Mouse (Mus musculus) embryonic fibroblast, embryonic 13.5 days (primary cell): Measurements from ENCODE around the gene Hoxa5. TPM values are rescaled to one million over a fixed set of nuclear protein-coding genes. Genes with fewer than 3 reads are reported as not detected.

Experiments used
- H3K27ac ChIP-seq: 2 replicates; pipeline ENCODE4 v1.5.1; 2012; ENCODE audit warnings: low read length, control low read depth, inconsistent platforms; ENCODE audit not compliant: insufficient read depth
- H3K4me1 ChIP-seq: 2 replicates; pipeline ENCODE4 v1.6.1; 2011; ENCODE audit warnings: low read length; ENCODE audit not compliant: control insufficient read depth, insufficient read depth
- H3K4me3 ChIP-seq: 2 replicates; pipeline ENCODE4 v1.5.1; 2011; ENCODE audit warnings: mild to moderate bottlenecking, control low read depth, low read length; ENCODE audit not compliant: insufficient read depth
- CTCF ChIP-seq: IDR thresholded peaks from 2 replicates; pipeline ENCODE4 v1.5.1; 2011; ENCODE audit warnings: mild to moderate bottlenecking, control low read depth, low read length, moderate library complexity, borderline replicate concordance; ENCODE audit not compliant: insufficient read depth
- POLR2A ChIP-seq: IDR thresholded peaks from 2 replicates; pipeline ENCODE4 v1.6.1; 2011; ENCODE audit warnings: low read depth, mild to moderate bottlenecking, control low read depth, low read length, moderate library complexity
- polyA plus RNA-seq: library from polyadenylated mRNA; stranded (reverse); fragments of >200 nt; gene quantifications from 2 replicates; pipeline ENCODE4 v1.2.4, GENCODE M21; 2011; ENCODE audit warnings: low read depth; ENCODE audit not compliant: missing spikeins, insufficient read length

Hoxa5 gene
- polyA plus RNA-seq, 1 experiment, result 11.9 TPM

DNA sequence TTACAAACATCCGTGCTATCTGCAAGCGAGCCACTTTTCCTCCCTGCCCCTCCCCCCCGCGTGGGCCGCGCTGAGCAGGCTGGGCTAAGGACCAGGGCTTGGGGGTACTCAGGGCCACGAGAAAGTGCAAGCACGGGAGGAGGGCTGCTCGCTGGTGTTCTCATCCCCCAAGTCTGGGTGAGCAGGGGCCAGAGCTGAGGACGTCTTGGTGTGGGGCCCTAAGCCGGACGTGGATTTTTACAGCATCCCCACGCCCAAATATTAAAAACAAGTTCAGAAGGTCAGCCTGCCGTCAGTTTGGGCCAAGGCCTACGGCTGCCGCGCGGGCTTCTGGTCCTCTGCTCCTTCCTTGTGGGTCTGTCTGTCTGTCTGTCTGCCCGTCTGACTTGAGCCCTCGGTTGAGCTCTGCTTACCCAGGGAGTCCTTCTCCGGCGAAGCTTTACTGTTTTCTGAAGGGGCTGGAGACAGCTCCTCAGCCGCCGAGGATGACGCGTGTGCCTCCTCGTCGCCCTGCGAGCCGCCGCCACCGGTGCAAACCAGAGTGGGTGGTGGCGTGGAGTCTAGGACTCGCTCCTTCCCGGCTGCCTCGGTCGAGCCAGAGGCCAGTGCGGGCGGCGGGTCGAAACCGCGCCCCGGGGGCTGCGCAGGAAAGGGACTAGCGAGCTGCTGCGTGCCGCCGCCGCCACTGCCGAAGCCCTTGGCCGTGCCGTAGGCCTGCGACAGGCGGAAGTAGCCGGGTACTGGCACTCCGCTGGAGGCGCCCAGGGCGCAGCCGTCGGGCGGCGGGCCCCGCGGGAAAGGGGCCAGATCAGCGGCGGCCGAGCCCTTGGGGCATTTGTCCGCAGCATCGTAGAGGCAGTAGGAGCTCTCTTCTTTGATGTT is 29.4 kb upstream of the Hoxa5 start:
- H3K27ac ChIP-seq, result peak overlapping the region; percentile 38

DNA sequence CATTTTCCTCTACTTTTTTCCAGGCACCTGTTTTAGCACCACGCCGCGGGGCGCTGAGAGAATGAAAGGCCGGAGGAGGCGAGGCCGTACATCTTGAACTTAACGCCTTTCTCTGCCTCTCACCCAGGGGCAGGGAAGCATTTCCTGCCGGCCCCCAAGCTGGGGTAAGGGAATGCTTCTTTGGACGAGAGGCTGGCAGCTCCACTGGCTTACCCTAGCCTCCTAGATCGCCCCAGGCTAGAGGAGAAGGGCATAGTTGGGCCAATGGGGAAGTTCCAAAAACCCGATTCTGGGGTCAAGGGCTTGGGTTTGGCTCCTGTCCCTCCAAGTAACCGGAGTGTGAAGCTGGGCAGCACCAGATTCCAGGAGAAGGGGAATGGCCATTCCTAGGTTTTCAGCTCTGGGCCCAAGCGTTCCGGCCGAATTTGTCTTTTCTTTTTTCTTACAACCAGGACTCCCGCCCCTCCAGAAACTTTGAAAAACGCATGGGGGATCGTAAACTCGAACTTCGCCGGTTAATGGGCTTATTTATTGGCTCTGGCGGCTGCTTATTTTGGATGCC is 28.7 kb upstream of the Hoxa5 start:
- peak overlapping the region; percentile 52 for H3K4me3 ChIP-seq
- no peak for TF ChIP-seq POLR2A
- TF ChIP-seq CTCF, result no peak
- peak overlapping the region; percentile 38 for H3K27ac ChIP-seq
- no peaks in the 10 kb centered on the region for H3K4me1 ChIP-seq

More for the DNA sequence above, 29.4 kb upstream of the Hoxa5 start:
- Histone ChIP-seq H3K4me3 (peak overlapping the region; percentile 52), H3K4me1 (no peaks in the 10 kb centered on the region)
- TF ChIP-seq POLR2A (0 out of 2 replicates have a peak, but pooled peaks have one; percentile 11), CTCF (no peak)

DNA sequence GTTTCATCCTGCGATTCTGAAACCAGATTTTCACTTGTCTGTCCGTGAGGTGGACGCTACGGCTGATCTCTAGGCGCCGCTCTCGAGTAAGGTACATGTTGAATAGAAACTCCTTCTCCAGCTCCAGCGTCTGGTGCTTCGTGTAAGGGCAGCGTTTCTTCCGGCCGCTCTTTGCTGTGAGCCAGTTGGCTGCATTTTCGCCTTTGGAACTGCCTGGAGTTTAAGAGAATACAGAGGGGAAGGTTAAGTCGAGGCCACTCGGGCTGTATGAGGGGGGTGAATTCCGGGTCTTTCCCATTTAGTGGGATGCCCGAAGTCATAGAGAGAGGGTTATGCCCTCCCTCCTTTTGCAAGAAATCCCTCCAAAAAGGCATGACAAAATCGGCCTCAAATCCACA is 28.2 kb upstream of the Hoxa5 start:
- TF ChIP-seq CTCF (no peak), POLR2A (no peak)
- Histone ChIP-seq H3K27ac (peak overlapping the region; percentile 38), H3K4me3 (peak overlapping the region; percentile 52), H3K4me1 (no peaks in the 10 kb centered on the region)

GRCm38 (mm10) chr6:52231885-52232567 is 27.6 kb upstream of the Hoxa5 start:
- TF ChIP-seq CTCF (no peak), POLR2A (no peak)
- H3K4me3 ChIP-seq, result peak overlapping the region; percentile 52

GRCm38 (mm10) chr6:52230516-52231165 is 26.3 kb upstream of the Hoxa5 start, which contains the start of gene Hoxa9:
TSS of gene Hoxa9 (minus strand) at chr6:52231089.
- TF ChIP-seq POLR2A (no peak), CTCF (no peak)
- Histone ChIP-seq H3K4me1 (no peaks in the 10 kb centered on the region), H3K27ac (peak within 1 kb of the TSS; percentile 55), H3K4me3 (peak within 1 kb of the TSS; percentile 52)

More at GRCm38 (mm10) chr6:52231885-52232567, 27.6 kb upstream of the Hoxa5 start:
- Histone ChIP-seq H3K27ac (peak overlapping the region; percentile 38; the same call in 1 of the 2 replicates), H3K4me1 (no peaks in the 10 kb centered on the region)

GRCm38 (mm10) chr6:52229558-52230416 is 25.4 kb upstream of the Hoxa5 start:
- TF ChIP-seq POLR2A, result no peak
- no peak for TF ChIP-seq CTCF
- H3K4me3 ChIP-seq, result peak overlapping the region; percentile 42
- H3K27ac ChIP-seq, result peak overlapping the region; percentile 30; the same call in 1 of the 2 replicates
- no peaks in the 10 kb centered on the region for H3K4me1 ChIP-seq

- peak overlapping the region; percentile 30 for H3K27ac ChIP-seq
- H3K4me3 ChIP-seq, result peak overlapping the region; percentile 42
- TF ChIP-seq POLR2A, result no peak
- TF ChIP-seq CTCF, result no peak
Observed at GRCm38 (mm10) chr6:52228475-52229465, 24.4 kb upstream of the Hoxa5 start.

More at GRCm38 (mm10) chr6:52228475-52229465, 24.4 kb upstream of the Hoxa5 start:
- H3K4me1 ChIP-seq, result no peaks in the 10 kb centered on the region
